Mouse (Mus musculus) megakaryocyte, embryonic 14.5 days (primary cell): ENCODE measurements at regions not wholly inside any gene's neighbourhood (a gene's known extent, or its start where the extent isn't known, plus 50 kb on each side); places are given as distances from the start of the nearest gene placed in this dataset.

Experiments used
- FLI1 ChIP-seq: IDR thresholded peaks from 2 replicates; pipeline ENCODE4 v1.6.1; 2012; ENCODE audit warnings: low read length, inconsistent platforms, mixed read lengths
- GATA1 ChIP-seq: IDR thresholded peaks from 3 replicates; pipeline ENCODE4 v1.6.1; 2012; ENCODE audit warnings: mixed read lengths, low read length, inconsistent platforms, borderline replicate concordance

GRCm38 (mm10) chr2:115399107-115399740 is 182.3 kb upstream of the BC052040 start:
- TF ChIP-seq GATA1 (no peak), FLI1 (no peak)
